14 mouse cellular contexts compared by ENCODE assay signal in genomic region chr16:37955336-37955917, GRCm38 (mm10). TPM values are rescaled to one million over a fixed set of nuclear protein-coding genes. Genes with fewer than 3 reads are reported as not detected.
DNase-seq lines count a peak whose midpoint lies in the region; ATAC-seq lines count a peak whose summit lies in the region.
"Had no signal": no experiment of that assay in that cellular context is flagged by ENCODE, and none has a peak within 500 bp of the region (broad histone marks: within the 10 kb centered on the region; RNA-seq: fewer than 3 reads in every experiment).

No protein-coding gene starts in this region.

- H3K4me2 ChIP-seq in hindbrain, embryonic 11.5 days (replicated peaks; ENCODE audit: low read depth, low read length): no peak overlapping the region
- no peak overlapping the region for H3K4me2 ChIP-seq in midbrain, embryonic 14.5 days (ENCODE audit: low read length)

- H3K27ac ChIP-seq in hindbrain, embryonic 11.5 days (ENCODE audit: low read depth, low read length): peak overlapping the region; percentile 48
- H3K27ac ChIP-seq in midbrain, embryonic 14.5 days (replicated peaks; ENCODE audit: low read depth, low read length): peak overlapping the region; percentile 53; the same call in 1 of the 2 replicates

- peak; percentile 49; the same call in 1 of the 2 replicates for ATAC-seq in hindbrain, embryonic 11.5 days (ENCODE audit: low FRiP score)
- ATAC-seq in midbrain, embryonic 14.5 days (ENCODE audit: low FRiP score, low TSS enrichment): peak; percentile 53; the same call in 1 of the 2 replicates
- no peak for ATAC-seq in megakaryocyte, adult 5-6 weeks (ENCODE audit: poor library complexity, severe bottlenecking)
- ATAC-seq in megakaryocyte progenitor cell, adult 5-6 weeks (replicated peaks; ENCODE audit: poor library complexity): no peak

- H3K4me1 ChIP-seq in hindbrain, embryonic 11.5 days (replicated peaks; ENCODE audit: control insufficient read depth, insufficient read depth, low read length): peaks cover 9% of the 10 kb centered on the region; the same call in 1 of the 2 replicates
- H3K4me1 ChIP-seq in midbrain, embryonic 14.5 days (ENCODE audit: control insufficient read depth, insufficient read depth, low read length): peaks cover 26% of the 10 kb centered on the region

- intact Hi-C loops in gastrocnemius, postnatal 14 days (cut with DNase I; ENCODE audit: low total_unique reads): no loop called here

- no peak overlapping the region for H3K9ac ChIP-seq in hindbrain, embryonic 11.5 days (ENCODE audit: low read depth, low read length)
- no peak overlapping the region for H3K9ac ChIP-seq in midbrain, embryonic 14.5 days (replicated peaks; ENCODE audit: low read length)

- H3K9me3 ChIP-seq in hindbrain, embryonic 11.5 days (ENCODE audit: control insufficient read depth, low read length): no peaks in the 10 kb centered on the region
- H3K9me3 ChIP-seq in midbrain, embryonic 14.5 days (ENCODE audit: control insufficient read depth, low read length): no peaks in the 10 kb centered on the region

- WGBS in hindbrain, embryonic 11.5 days: 66% methylated on average over 13 of the region's 13 CpGs
- 46% methylated on average over 13 of the region's 13 CpGs for WGBS in midbrain, embryonic 14.5 days

- no peak overlapping the region for H3K4me3 ChIP-seq in hindbrain, embryonic 11.5 days (ENCODE audit: low read depth, low read length)
- H3K4me3 ChIP-seq in midbrain, embryonic 14.5 days (replicated peaks; ENCODE audit: low read depth, low read length): no peak overlapping the region

- H3K36me3 ChIP-seq in hindbrain, embryonic 11.5 days (ENCODE audit: control insufficient read depth, insufficient read depth, low read length): no peaks in the 10 kb centered on the region
- H3K36me3 ChIP-seq in midbrain, embryonic 14.5 days (ENCODE audit: control insufficient read depth, insufficient read depth, low read length): no peaks in the 10 kb centered on the region

- DNase-seq in gastrocnemius, postnatal 25 days: peak; percentile 11
- no peak for DNase-seq in gastrocnemius, postnatal 14 days
- peak; percentile 97 for DNase-seq in adipocyte (ENCODE audit: low spot score)
- peak; percentile 27 for DNase-seq in hindbrain, embryonic 11.5 days (ENCODE audit: low spot score)
- DNase-seq in midbrain, embryonic 14.5 days: peak; percentile 47
- no peak for DNase-seq in cerebellum, postnatal 25 days
- DNase-seq: heart, postnatal 4 days; kidney, postnatal 10 days; layer of hippocampus, postnatal 36 days; lung, adult 2 months; right cerebral cortex, adult 18-20 months had no signal

- no peaks in the 10 kb centered on the region for H3K27me3 ChIP-seq in hindbrain, embryonic 11.5 days (ENCODE audit: control insufficient read depth, insufficient read depth, low read length)
- H3K27me3 ChIP-seq in midbrain, embryonic 14.5 days (ENCODE audit: control insufficient read depth, insufficient read depth, low read length): no peaks in the 10 kb centered on the region

RNA-seq across cellular contexts. Expression of gene Gpr156, which starts 39.1 kb away (rescaled TPM):
- under 1 TPM in 1 of 2 experiments, not detected in 1; 0.13 TPM for total RNA-seq in gastrocnemius, postnatal 25 days (2021)
- total RNA-seq in gastrocnemius, postnatal 14 days (2021): under 1 TPM; 0.22 to 0.59 TPM
- polyA plus RNA-seq in hindbrain, embryonic 11.5 days (2014; fragmentation: Nextera tagmentation; extraction: Ambion mirVana): 4.0 and 4.8 TPM in 2 replicates
- 5.6 and 7.6 TPM in 2 replicates for polyA plus RNA-seq in midbrain, embryonic 14.5 days (2014; fragmentation: Nextera tagmentation; extraction: Ambion mirVana)
- not detected in 2 replicates for total RNA-seq in megakaryocyte, adult 5-6 weeks (2015)
- total RNA-seq in megakaryocyte, adult 5-6 weeks (2017): not detected in 2 replicates
- not detected in 2 replicates for total RNA-seq in megakaryocyte progenitor cell, adult 5-6 weeks (2015)
- not detected in 2 replicates for total RNA-seq in megakaryocyte progenitor cell, adult 5-6 weeks (2017)
- total RNA-seq: granulocyte monocyte progenitor cell, adult 5-6 weeks had no signal

Comparison
In these comparisons a context has a peak if more than half of its experiments do, and no peak if none do; other contexts are left out.
1. DNase-seq: peak in gastrocnemius, postnatal 25 days (single experiment), adipocyte (single experiment), hindbrain, embryonic 11.5 days (single experiment) and midbrain, embryonic 14.5 days (single experiment); none in gastrocnemius, postnatal 14 days (single experiment) and cerebellum, postnatal 25 days (0 of 2).
2. ATAC-seq: peak in hindbrain, embryonic 11.5 days (single experiment) and midbrain, embryonic 14.5 days (single experiment); none in megakaryocyte, adult 5-6 weeks (single experiment) and megakaryocyte progenitor cell, adult 5-6 weeks (single experiment).